Mouse (Mus musculus) E14TG2a.4 (cell line): ENCODE measurements around the gene Idua.

Experiments used
- CTCF ChIP-seq: conservative IDR thresholded peaks from 2 replicates; pipeline ENCODE4 v1.5.1; 2014; ENCODE audit warnings: low read length
- POU5F1 ChIP-seq: IDR thresholded peaks from 2 replicates; pipeline ENCODE4 v1.6.1; 2014; ENCODE audit warnings: low read length, borderline replicate concordance

DNA sequence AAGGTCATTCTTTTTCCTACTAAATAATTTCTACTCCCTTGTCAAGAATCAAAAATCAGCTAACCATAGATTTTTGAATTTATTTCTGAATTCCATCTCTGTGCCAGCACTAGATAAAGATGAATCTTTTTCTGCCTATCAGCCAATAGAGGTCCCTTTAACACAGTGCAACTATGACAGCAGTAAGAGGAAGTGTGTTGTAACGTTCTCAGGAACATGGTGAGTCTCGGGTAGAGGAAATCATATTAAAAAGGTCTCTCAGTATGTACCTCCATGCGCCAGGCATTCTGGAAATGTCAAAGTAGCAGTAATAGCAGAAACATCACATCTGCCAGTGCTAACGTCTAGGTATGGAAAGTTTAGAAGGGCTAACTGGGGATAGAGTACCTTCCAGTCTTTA is 24.0 kb upstream of the Idua start:
- TF ChIP-seq CTCF (no peak), POU5F1 (no peak)
